Comparison of ENCODE assay signal across 10 mouse cellular contexts in the genomic region with DNA sequence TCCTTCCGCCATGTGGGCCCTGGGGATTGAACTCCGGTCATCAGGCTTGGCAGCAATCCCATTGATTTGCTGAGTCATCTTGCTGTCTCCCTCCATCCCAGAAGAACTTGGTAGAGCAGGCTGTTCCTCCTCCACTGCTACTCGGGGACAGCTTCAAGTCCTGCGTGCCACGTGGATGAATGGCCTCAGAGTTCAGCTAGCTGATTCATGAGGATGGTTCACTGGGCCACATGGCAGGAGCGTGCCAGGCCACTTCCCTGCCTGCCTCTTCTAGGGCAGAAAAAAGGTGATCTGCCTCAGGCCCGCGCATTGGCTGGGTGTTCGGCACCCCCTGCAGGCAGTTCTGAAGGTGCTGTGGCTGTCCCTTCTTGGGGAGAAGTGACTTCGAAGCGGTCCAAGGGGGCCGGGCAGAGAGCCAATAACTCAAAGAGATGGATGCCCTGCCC.
DNase-seq lines count a peak whose midpoint lies in the region; ATAC-seq lines count a peak whose summit lies in the region.
"Had no signal": no experiment of that assay in that cellular context is flagged by ENCODE, and none has a peak within 500 bp of the region (broad histone marks: within the 10 kb centered on the region; RNA-seq: fewer than 3 reads in every experiment).

No protein-coding gene starts in this region.

- H3K36me3 ChIP-seq in neural tube, embryonic 14.5 days (ENCODE audit: control insufficient read depth, insufficient read depth, low read length), result no peaks in the 10 kb centered on the region; the same call in 1 of the 2 replicates
- H3K36me3 ChIP-seq in neural tube, embryonic 15.5 days, result 0 out of 2 replicates have a peak, but pooled peaks cover 3% of the 10 kb centered on the region
- H3K36me3 ChIP-seq: hindbrain, embryonic 15.5 days had no signal

- peak; percentile 34; the same call in 1 of the 2 replicates for ATAC-seq in frontal cortex, adult (ENCODE audit: low TSS enrichment)
- ATAC-seq in neural tube, embryonic 14.5 days (ENCODE audit: low read depth), result peak; percentile 33; the same call in 1 of the 2 replicates
- no peak for ATAC-seq in neural tube, embryonic 15.5 days (ENCODE audit: low FRiP score)

- no peak overlapping the region for H3K27ac ChIP-seq in neural tube, embryonic 14.5 days (ENCODE audit: low read depth, low read length)
- no peak overlapping the region for H3K27ac ChIP-seq in neural tube, embryonic 15.5 days (replicated peaks)
- H3K27ac ChIP-seq: hindbrain, embryonic 15.5 days; neural tube, embryonic 13.5 days had no signal

- intact Hi-C loops in heart, postnatal 10 days (cut with DNase I), result loop anchor here (1.0 kb wide), 1 partner anchor 132 kb away; no protein-coding TSS in a partner anchor

- no peak for DNase-seq in frontal cortex, postnatal 10 days (ENCODE audit: low spot score in 2 of 2)
- DNase-seq in adrenal gland, postnatal 10 days, result peak; percentile 52
- peak; percentile 37 to 48 for DNase-seq in heart, postnatal 10 days
- peak; percentile 27 for DNase-seq in skeletal muscle tissue, adult 2 months (ENCODE audit: low read depth, low spot score)
- DNase-seq in frontal cortex, postnatal 14 days (ENCODE audit: low spot score in 2 of 2), result no peak

- no peak overlapping the region for H3K4me3 ChIP-seq in neural tube, embryonic 14.5 days (ENCODE audit: low read depth, low read length)
- no peak overlapping the region for H3K4me3 ChIP-seq in neural tube, embryonic 15.5 days (replicated peaks)
- H3K4me3 ChIP-seq: hindbrain, embryonic 15.5 days; neural tube, embryonic 13.5 days had no signal

- H3K4me2 ChIP-seq in neural tube, embryonic 14.5 days (ENCODE audit: low read depth, low read length), result no peak overlapping the region
- H3K4me2 ChIP-seq in neural tube, embryonic 15.5 days, result no peak overlapping the region
- H3K4me2 ChIP-seq: hindbrain, embryonic 15.5 days; neural tube, embryonic 13.5 days had no signal

- H3K9ac ChIP-seq in neural tube, embryonic 14.5 days (replicated peaks; ENCODE audit: low read depth, low read length), result no peak overlapping the region
- no peak overlapping the region for H3K9ac ChIP-seq in neural tube, embryonic 15.5 days (replicated peaks)
- H3K9ac ChIP-seq: hindbrain, embryonic 15.5 days; neural tube, embryonic 13.5 days had no signal

- no peaks in the 10 kb centered on the region for H3K4me1 ChIP-seq in neural tube, embryonic 14.5 days (ENCODE audit: control insufficient read depth, insufficient read depth, low read length)
- H3K4me1 ChIP-seq in neural tube, embryonic 15.5 days, result peaks cover 23% of the 10 kb centered on the region; the same call in 1 of the 2 replicates
- H3K4me1 ChIP-seq: hindbrain, embryonic 15.5 days had no signal

- H3K9me3 ChIP-seq in neural tube, embryonic 14.5 days (ENCODE audit: control insufficient read depth, low read length), result no peaks in the 10 kb centered on the region
- no peaks in the 10 kb centered on the region for H3K9me3 ChIP-seq in neural tube, embryonic 15.5 days (replicated peaks)
- H3K9me3 ChIP-seq: hindbrain, embryonic 15.5 days; neural tube, embryonic 13.5 days had no signal

- WGBS in neural tube, embryonic 14.5 days, result 53% methylated on average over 12 of the region's 12 CpGs
- WGBS in neural tube, embryonic 15.5 days, result 55% methylated on average over 12 of the region's 12 CpGs

- H3K27me3 ChIP-seq in neural tube, embryonic 14.5 days (ENCODE audit: control insufficient read depth, insufficient read depth, low read length), result no peaks in the 10 kb centered on the region
- H3K27me3 ChIP-seq in neural tube, embryonic 15.5 days (replicated peaks), result 0 out of 2 replicates have a peak, but pooled peaks cover 4% of the 10 kb centered on the region
- H3K27me3 ChIP-seq: neural tube, embryonic 13.5 days had no signal

Comparison
In these comparisons a context has a peak if more than half of its experiments do, and no peak if none do; other contexts are left out.
1. DNase-seq: peak in adrenal gland, postnatal 10 days (single experiment), heart, postnatal 10 days (2 of 2) and skeletal muscle tissue, adult 2 months (single experiment); none in frontal cortex, postnatal 10 days (0 of 2) and frontal cortex, postnatal 14 days (0 of 2).